Comparison of ENCODE assay signal across 19 mouse cellular contexts in genomic region chr9:28999951-29000351, GRCm38 (mm10).
A peak's percentile ranks its signal among the peaks of the same experiment; 100 is the strongest.
DNase-seq lines count a peak whose midpoint lies in the region; ATAC-seq lines count a peak whose summit lies in the region.
"Had no signal": no experiment of that assay in that cellular context is flagged by ENCODE, and none has a peak within 500 bp of the region (broad histone marks: within the 10 kb centered on the region; RNA-seq: fewer than 3 reads in every experiment).

No protein-coding gene starts in this region.

- H3K36me3 ChIP-seq in forebrain, embryonic 10.5 days (replicated peaks), result no peaks in the 10 kb centered on the region
- H3K36me3 ChIP-seq in forebrain, embryonic 15.5 days, result no peaks in the 10 kb centered on the region
- no peaks in the 10 kb centered on the region for H3K36me3 ChIP-seq in megakaryocyte, embryonic 14.5 days (replicated peaks; ENCODE audit: low read length)
- H3K36me3 ChIP-seq in limb, embryonic 11.5 days (ENCODE audit: control insufficient read depth, insufficient read depth, low read length), result no peaks in the 10 kb centered on the region
- H3K36me3 ChIP-seq: heart, embryonic 15.5 days; liver, embryonic 13.5 days had no signal

- ATAC-seq in forebrain, embryonic 15.5 days (replicated peaks), result no peak
- ATAC-seq in megakaryocyte, adult 5-6 weeks (ENCODE audit: poor library complexity, severe bottlenecking), result no peak
- ATAC-seq in limb, embryonic 11.5 days (ENCODE audit: insufficient number of reproducible peaks, low FRiP score, low TSS enrichment, low read depth), result no peak; the same call in 1 of the 2 replicates

- no peak for DNase-seq in forebrain, embryonic 10.5 days (ENCODE audit: extremely low spot score, low spot score)
- DNase-seq in embryo, embryonic 11 days, result peak; percentile 33
- peak; percentile 59 for DNase-seq in limb, embryonic 11.5 days (ENCODE audit: low spot score)
- no peak for DNase-seq in right cerebral cortex, postnatal 10 days (ENCODE audit: low spot score in 2 of 2)
- DNase-seq in kidney, adult 8-10 months, result no peak
- DNase-seq: cerebellum, adult 18-20 months; gastrocnemius, adult 2 months; heart, adult 18-20 months; kidney, adult 18-20 months; kidney, postnatal 36 days; liver, embryonic 13.5 days; lung, postnatal 4 days; right cerebral cortex, postnatal 25 days; thymus, postnatal 4 days had no signal

- H3K4me3 ChIP-seq in forebrain, embryonic 10.5 days, result no peak overlapping the region
- H3K4me3 ChIP-seq in forebrain, embryonic 15.5 days, result no peak overlapping the region
- H3K4me3 ChIP-seq in megakaryocyte, embryonic 14.5 days (replicated peaks), result peak overlapping the region; percentile 17
- no peak overlapping the region for H3K4me3 ChIP-seq in limb, embryonic 11.5 days (ENCODE audit: low read depth, low read length)
- H3K4me3 ChIP-seq: gastrocnemius, adult 2 months; heart, embryonic 15.5 days; liver, embryonic 13.5 days had no signal

- WGBS in forebrain, embryonic 10.5 days, result 71% methylated on average over 4 of the region's 4 CpGs
- 29% methylated on average over 4 of the region's 4 CpGs for WGBS in forebrain, embryonic 15.5 days
- 6% methylated on average over 4 of the region's 4 CpGs for WGBS in limb, embryonic 11.5 days

- no peak overlapping the region for H3K4me2 ChIP-seq in forebrain, embryonic 15.5 days (replicated peaks)
- H3K4me2 ChIP-seq in limb, embryonic 11.5 days (ENCODE audit: low read depth, severe bottlenecking), result no peak overlapping the region
- H3K4me2 ChIP-seq: heart, embryonic 15.5 days; hindbrain, embryonic 14.5 days; liver, embryonic 13.5 days had no signal

- H3K4me1 ChIP-seq in forebrain, embryonic 10.5 days, result peaks cover 6% of the 10 kb centered on the region; the same call in 1 of the 2 replicates
- H3K4me1 ChIP-seq in forebrain, embryonic 15.5 days, result no peaks in the 10 kb centered on the region
- no peaks in the 10 kb centered on the region for H3K4me1 ChIP-seq in megakaryocyte, embryonic 14.5 days
- H3K4me1 ChIP-seq in limb, embryonic 11.5 days (ENCODE audit: control insufficient read depth, insufficient read depth, low read length), result no peaks in the 10 kb centered on the region
- H3K4me1 ChIP-seq: heart, embryonic 15.5 days; liver, embryonic 13.5 days had no signal

- H3K9me3 ChIP-seq in forebrain, embryonic 10.5 days, result no peaks in the 10 kb centered on the region
- no peaks in the 10 kb centered on the region for H3K9me3 ChIP-seq in forebrain, embryonic 15.5 days
- H3K9me3 ChIP-seq in megakaryocyte, embryonic 14.5 days, result peaks cover 12% of the 10 kb centered on the region; the same call in 1 of the 2 replicates
- H3K9me3 ChIP-seq in limb, embryonic 11.5 days (ENCODE audit: control insufficient read depth, low read length), result no peaks in the 10 kb centered on the region
- H3K9me3 ChIP-seq: heart, embryonic 15.5 days; liver, embryonic 13.5 days had no signal

- H3K27ac ChIP-seq in forebrain, embryonic 10.5 days, result 0 out of 2 replicates have a peak overlapping the region, but pooled peaks have one; percentile 30
- no peak overlapping the region for H3K27ac ChIP-seq in forebrain, embryonic 15.5 days (replicated peaks)
- no peak overlapping the region for H3K27ac ChIP-seq in limb, embryonic 11.5 days (replicated peaks; ENCODE audit: low read depth, low read length)
- H3K27ac ChIP-seq: gastrocnemius, adult 2 months; heart, embryonic 15.5 days; hindbrain, embryonic 14.5 days; liver, embryonic 13.5 days had no signal

- H3K9ac ChIP-seq in forebrain, embryonic 15.5 days (replicated peaks), result no peak overlapping the region
- no peak overlapping the region for H3K9ac ChIP-seq in limb, embryonic 11.5 days (ENCODE audit: low read length)
- H3K9ac ChIP-seq: heart, embryonic 15.5 days; hindbrain, embryonic 14.5 days; liver, embryonic 13.5 days had no signal

- H3K27me3 ChIP-seq in forebrain, embryonic 10.5 days (ENCODE audit: poor library complexity, severe bottlenecking), result no peaks in the 10 kb centered on the region
- no peaks in the 10 kb centered on the region for H3K27me3 ChIP-seq in forebrain, embryonic 15.5 days
- H3K27me3 ChIP-seq in megakaryocyte, embryonic 14.5 days (replicated peaks), result no peaks in the 10 kb centered on the region
- H3K27me3 ChIP-seq in limb, embryonic 11.5 days (ENCODE audit: control insufficient read depth, insufficient read depth, low read length), result no peaks in the 10 kb centered on the region
- H3K27me3 ChIP-seq: heart, embryonic 15.5 days; liver, embryonic 13.5 days had no signal

Comparison
In these comparisons a context has a peak if more than half of its experiments do, and no peak if none do; other contexts are left out.
1. DNase-seq: peak in embryo, embryonic 11 days (single experiment) and limb, embryonic 11.5 days (single experiment); none in forebrain, embryonic 10.5 days (single experiment), right cerebral cortex, postnatal 10 days (0 of 2) and kidney, adult 8-10 months (0 of 2).